1 mouse cellular context compared by ENCODE assay signal in the genomic region with DNA sequence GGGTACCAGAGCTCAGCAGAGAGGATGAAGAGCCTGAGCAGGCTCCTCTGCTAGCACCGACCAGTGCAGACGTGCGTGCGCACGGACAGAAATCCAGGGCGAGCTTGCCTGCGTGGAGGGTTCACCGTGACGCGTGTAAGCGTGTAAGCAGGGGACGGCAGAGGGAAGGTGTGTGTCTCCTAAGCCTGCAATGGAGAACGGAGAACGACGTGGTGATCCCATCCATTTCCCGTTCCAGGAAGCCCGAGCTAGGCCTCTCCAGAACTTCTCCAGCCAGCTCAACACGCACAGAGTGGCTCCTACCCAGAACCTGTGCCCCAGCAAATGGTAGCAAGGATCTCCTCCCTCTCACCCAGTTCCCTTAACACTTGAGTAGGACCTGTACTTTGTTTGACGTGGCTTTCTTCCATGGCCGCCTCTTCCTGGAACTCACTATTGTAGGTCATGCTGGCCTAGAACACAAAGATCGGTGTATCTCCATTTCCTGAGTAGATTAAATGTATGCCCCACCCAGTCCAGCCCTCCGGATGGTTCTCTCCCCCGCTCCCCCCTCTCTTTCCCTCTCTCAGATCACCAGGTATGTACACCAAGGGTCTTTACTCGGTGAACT.
TF ChIP-seq lines count a peak whose summit lies in the region.

No protein-coding gene starts in this region.

TF ChIP-seq in ES-E14, 5 proteins besides CTCF, POLR2A, EP300 and RAD21:
- TF ChIP-seq ZC3H11A (IDR thresholded peaks at IDR 0.05; ENCODE audit: borderline replicate concordance, low read depth, low read length) = no peak
- no peak for TF ChIP-seq HCFC1 (IDR thresholded peaks at IDR 0.05; ENCODE audit: borderline replicate concordance, insufficient read depth, low read length)
- TF ChIP-seq MAFK (IDR thresholded peaks at IDR 0.05; ENCODE audit: insufficient read depth, low read depth, low read length) = no peak
- no peak for TF ChIP-seq ZNF384 (IDR thresholded peaks at IDR 0.05; ENCODE audit: low read depth, low read length)
- TF ChIP-seq CHD2 (IDR thresholded peaks at IDR 0.05; ENCODE audit: low read depth, low read length) = no peak
